Mouse (Mus musculus) gastrocnemius, postnatal 14 days (tissue): ENCODE results near the gene Aire. TPM values are rescaled to one million over a fixed set of nuclear protein-coding genes. Genes with fewer than 3 reads are reported as not detected.
"Not testable (repeated sequence)": the region's sequence is repeated elsewhere in the genome, so short reads cannot be mapped to it uniquely, and the experiment has no call there.

Source experiments
- DNase-seq: peaks from one replicate; pipeline ENCODE4 v3.0.0; 2021; ENCODE audit warnings: mixed read lengths
- intact Hi-C: fragments of 180-260 bp; cut with DNase I; formaldehyde crosslinking; loops from one replicate; pipeline ENCODE4 v1.15.1; 2025; ENCODE audit warnings: low total_unique reads
- total RNA-seq, 2 experiments: library from RNA; stranded (reverse); gene quantifications; 2 replicates each; pipeline ENCODE4 v1.2.3; 2021

The Aire gene
- total RNA-seq, 2 experiments from 2014 or later = not detected

DNA sequence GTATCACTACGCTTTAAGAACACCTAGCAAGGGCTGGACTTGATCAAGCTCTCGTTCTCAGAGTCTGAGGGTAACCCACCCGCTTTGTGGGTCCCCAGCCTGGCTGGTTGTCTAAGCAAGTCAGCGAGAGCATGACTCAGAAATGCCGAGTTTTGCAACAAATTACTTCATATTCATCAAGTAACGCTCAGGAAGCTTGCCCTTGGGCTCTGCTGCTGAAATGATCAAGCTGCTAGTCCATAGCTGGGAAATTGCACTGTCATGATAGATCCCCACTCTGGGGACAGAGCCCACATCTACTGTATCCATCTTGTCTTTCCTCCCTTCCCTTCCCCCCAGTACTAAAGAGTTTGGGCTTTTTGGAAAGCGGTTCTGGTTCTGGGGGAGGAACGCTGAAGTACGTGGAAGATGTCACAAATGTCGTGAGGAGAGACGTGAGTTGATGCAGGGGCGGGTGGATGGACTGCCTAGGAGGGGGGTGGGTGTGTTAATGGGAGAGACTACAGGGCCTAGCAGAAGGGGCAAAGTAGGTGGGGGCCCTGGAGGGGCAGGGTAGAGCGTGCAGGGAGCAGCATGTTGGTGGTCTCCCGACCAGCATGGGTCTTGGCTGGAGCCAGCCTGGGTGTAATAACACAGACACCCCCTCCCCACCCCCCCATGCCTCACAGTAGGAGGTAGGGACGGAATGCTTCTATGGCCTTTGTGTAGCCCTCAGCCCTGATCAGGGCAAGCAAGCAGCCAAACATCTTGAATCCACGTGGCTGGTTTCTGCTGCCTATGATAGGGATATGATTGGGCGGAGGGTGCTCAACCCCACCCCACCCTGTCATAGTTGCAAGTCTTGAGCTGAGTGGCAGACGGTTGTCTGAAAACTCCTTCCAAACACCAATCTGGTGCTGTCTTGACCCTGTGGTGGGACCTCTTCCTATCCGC, 11.5 kb upstream of the Aire start:
- intact Hi-C loops = no loop called here
- DNase-seq = no peak

DNA sequence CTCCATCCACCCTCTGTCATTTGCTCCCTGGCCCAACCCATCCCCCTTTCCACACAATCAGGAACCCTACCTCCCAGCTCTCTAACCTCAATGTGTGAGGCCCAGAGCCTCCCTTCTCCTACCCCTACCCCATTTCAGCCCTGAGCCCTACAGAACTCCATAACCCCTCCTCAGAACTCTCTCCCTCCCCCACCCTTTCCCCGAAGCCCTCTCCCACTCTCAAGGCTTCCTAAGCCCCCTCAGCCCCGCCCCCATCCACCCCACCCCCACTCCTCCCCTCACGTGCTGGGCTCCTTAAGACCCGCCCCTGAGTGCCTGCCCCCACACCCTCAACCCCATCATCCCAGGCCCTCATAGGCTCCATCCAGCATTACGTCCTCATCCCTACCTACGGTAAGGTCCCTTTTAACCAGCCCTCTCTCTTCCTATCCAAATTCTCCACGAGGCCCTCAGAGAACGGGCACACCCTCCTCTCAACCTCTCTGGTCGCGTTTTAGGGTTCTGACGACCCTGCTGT, 6.2 kb upstream of the Aire start:
- intact Hi-C loops = no loop called here
- no peak for DNase-seq

DNA sequence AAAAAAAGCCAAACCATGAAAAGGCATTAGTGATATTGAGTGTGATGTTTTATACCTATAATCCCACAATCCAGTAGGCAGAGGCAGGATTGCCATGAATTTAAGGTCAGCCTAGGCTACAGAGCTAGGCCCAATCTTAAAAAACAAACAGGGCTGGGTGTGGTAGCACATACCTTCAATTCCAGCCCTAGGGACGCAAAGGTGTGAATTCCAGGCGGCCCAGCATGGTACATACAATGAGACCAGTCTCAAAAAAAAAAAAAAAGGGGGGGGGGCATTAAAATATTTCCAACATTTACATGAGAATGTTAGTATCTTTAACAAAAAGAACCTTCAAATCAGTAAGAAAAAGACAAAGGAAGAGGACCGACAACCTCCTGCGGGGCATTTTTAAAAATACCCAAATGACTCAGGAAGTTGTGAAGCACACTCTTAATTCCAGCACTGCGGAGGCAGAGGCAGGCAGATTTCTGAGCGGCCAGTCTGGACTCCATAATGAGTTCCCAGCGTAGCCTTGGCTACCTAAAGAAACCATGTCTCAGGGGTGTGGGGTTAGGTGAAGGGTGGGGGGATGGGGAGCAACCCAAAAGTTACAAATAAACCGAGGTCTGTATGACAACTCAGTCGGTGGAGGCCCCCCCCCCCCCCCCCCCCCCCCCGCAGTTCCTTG, 4.8 kb upstream of the Aire start:
- DNase-seq = no peak
- intact Hi-C loops = no loop called here

DNA sequence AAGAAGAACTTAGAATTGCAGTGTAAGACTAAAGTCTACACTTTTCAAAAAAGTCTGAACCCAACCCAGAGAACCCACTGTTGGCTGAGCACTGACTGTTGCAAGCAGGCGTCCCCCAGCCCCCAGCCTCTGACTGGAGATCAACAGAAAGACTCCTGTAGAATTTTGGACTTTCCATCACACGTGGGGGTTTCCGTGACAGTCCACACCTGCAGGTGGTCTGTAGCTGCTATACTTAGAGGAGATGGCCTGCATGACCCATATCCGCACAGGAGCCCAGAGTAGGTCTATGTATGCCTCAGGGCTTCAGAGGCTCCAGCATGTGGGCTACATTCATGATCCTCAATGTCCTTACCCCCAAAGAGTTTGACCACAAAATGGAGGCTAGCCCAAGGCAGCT, 3.0 kb upstream of the Aire start:
- intact Hi-C loops = no loop called here
- no peak for DNase-seq

DNA sequence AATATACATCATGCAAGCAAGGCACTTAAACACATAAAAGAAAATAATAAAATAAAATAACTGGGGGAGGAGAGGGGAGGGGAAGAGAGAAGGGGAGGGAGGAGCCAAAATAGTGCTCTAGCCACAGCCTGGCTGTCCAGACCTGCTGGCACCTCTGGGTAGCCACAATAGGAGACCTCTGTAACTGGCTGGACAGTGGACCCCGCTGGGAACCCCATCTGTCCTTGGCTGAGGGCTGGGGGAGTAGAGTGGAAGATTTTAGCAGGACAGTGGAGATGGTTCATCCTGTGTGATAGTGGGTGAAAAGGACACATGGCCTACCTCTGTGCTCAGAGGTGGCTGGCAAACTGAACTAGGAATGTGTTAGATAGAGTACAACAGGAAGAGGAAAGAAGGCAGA, 1.1 kb upstream of the Aire start:
- no peak for DNase-seq
- intact Hi-C loops = no loop called here

DNA sequence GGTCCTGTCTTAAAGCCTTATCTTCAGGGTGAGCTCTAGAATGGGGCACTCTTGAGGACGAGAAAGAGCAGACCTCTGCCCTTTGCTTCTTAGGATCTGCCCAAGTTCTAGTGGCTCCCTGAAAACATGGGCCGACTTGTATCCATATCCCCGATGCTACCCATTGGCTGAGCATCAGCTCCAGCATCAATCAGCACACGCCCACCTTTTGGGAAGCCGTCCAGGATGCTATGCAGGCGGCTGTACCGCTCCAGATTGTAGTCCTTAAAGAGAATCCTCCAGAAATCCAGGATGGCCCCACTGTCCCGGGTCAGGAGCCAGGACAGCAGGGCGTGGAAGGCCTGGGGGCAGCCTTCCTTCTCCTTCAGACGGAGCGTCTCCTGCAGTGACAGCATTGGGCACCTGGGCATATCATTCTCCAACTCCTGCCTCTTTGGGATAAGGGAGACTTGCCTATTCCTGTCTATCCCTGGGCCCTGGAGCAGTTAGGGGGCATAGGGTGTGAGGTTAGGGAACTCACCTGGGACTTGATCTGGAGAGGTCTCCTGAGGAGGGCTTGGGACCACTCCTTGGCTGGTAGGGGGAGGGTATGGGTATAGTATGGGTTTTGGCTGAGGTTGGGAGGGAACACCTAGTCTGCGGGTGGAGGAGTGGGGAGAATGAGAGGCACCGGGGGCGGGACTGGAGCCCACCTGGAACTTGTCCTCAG, 559 bp downstream of the Aire start:
- intact Hi-C loops = no loop called here
- DNase-seq = no peak

DNA sequence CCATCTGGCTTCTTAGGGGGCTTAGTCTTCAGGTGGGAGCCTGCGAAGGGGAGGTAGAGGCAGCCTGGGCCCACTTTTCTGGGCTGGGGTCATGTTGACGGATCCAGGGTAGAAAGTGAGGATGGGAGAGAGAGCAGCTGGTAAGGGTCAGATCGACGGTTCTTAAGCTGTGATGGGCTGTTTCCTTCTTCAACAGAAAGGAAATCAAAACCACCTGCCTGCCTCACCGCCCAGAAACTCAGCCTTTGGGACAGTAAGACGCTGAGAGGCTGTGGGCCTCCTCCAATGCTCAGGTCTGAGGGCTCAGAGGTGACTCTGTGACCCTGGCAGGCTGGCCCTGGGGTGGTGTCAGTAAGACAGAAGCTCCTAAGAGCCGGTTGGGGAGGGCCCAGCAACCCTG, 1.3 kb downstream of the Aire start:
- intact Hi-C loops = no loop called here
- DNase-seq = no peak

DNA sequence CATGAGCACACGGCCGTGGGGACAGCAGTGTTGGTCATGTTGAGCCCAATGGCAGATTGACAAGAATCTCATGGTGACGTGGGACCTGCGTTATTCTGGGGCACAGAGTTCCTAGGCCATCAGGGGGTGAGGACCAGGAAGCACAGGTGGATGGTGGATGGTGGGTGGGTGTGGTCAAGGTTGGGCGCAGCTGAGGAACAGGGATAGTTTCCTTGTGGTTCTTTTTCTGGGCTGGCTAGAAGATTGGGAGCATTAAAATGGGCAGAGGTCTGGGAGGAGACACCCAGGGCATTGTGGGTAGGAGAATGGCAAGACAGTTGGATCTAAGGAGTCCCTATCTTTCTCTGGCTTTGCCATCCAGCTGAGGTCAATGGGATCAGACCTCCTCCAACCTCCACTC, 1.8 kb downstream of the Aire start, which contains the start of gene Dnmt3l:
Gene Dnmt3l (plus strand): TSS at position 301 of the 400 bp plus-strand sequence.
- DNase-seq = no peak
- intact Hi-C loops = no loop called here

DNA sequence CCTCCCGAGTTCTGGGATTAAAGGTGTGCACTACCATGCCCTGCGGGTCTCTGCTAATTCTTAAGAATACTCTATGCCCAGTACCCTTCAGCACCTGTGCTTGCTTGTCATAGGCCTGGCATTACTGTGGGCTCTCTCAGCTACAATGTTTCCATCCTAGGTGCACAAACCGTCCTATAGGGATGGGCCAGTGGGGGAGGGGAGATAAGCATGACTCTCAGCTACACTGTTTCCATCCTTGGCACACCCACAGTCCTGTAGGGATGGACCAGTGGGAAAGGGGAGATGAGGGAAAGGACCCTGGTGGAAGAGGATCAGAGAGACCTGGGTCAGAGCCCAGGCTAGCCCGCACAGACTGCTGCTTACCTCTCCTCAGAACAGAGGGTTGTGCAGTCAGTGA, 6.3 kb downstream of the Aire start:
- intact Hi-C loops = no loop called here
- DNase-seq = no peak

DNA sequence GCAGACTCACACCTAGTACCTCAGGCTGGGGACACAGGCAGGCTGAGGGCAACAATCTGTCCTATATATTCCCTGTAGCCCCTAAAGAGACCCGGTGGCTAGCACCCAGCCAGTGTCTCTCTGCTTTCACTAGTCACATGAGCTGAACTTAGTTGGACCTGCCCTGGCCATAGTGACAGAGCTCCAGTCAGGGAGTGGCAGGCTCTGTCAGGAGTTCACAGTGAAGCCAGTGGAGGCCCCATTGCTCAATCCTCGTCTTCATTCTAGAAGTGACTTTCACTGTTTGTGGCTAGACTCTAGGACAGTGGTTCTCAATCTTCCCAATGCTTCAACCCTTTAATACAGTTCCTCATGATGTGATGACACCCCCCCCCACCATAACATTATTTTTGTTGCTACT, 11.4 kb downstream of the Aire start:
- DNase-seq = no peak
- intact Hi-C loops = no loop called here

DNA sequence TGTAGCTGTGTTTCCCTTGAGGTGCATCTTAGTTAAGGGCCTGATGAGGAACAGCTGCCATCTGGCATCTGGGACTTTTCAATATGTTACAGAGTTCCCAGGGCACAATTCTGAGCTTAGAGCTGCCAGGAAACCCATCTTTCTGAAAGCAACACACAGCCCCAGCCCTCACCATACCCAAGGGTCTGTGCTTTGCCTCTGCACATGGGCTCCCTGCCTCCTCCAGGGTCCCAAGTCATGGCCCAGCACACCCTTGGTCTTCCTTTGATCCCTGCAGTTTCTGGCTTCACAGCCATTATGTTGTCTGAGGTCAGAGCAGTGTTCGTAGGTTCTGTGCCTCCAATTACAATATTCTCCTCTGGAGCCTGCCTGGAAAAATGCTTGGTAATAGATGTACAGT, 14.3 kb downstream of the Aire start:
- no peak for DNase-seq

DNA sequence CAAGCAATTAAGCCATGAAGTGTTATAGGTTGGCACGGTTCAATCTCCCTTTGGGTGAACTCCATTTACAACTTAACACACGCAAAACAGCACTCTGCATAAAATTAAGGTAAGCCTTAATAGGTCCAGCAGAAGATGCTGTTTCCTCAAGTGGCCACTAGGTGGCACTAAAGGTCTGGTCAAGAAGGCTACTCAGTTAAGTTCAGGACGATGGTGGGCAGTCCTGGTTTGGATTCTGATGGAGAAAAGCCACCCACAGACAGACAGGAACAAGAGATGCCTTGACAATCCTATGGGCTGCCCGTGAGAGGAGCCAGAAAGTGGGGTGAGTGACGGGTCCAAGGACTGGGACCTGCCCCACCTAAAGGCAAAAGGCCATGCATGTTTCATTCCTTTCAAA, 15.3 kb downstream of the Aire start:
- peak; percentile 61 for DNase-seq
- intact Hi-C loops = loop anchor here (5.0 kb wide), 1 partner anchor 134 kb away; no protein-coding TSS in a partner anchor

More for the DNA sequence above, 14.3 kb downstream of the Aire start:
- intact Hi-C loops = loop anchor here (5.0 kb wide), 1 partner anchor 133 kb away; no protein-coding TSS in a partner anchor

DNA sequence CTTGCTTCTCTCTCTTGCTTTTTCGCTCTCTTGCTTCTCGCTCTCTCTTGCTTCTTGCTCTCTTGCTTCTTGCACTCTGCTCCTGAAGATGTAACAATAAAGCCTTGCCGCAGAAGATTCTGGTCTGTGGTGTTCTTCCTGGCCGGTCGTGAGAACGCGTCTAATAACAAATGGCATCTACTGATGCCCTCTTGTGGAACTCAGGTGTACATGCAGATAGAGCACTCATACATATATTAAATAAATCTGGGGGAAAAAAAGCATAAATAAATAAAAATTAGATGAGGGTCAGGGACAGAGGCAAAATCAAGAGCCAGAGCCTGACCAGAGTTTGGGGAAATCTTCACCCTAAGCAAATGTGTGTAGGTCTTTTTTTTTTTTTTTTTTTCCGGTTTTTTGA, 18.0 kb downstream of the Aire start:
- not testable (repeated sequence) for DNase-seq
- intact Hi-C loops = loop anchor here (5.0 kb wide), 1 partner anchor 137 kb away; no protein-coding TSS in a partner anchor

DNA sequence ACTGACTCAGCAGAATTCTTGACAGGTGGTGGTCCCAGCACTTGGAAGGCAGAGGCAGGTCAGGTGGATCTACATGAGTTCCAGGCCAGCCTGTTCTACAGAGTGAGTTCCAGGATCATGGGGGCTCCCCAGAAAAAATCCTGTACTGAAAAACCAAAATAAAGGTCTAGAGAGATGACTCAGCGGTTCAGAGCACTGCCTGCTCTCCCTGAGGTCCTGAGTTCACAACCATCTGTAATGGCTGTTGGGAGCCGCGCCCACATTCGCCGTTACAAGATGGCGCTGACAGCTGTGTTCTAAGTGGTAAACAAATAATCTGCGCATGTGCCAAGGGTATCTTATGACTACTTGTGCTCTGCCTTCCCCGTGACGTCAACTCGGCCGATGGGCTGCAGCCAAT, 23.4 kb downstream of the Aire start:
- intact Hi-C loops, DNase-seq: not testable (repeated sequence)

DNA sequence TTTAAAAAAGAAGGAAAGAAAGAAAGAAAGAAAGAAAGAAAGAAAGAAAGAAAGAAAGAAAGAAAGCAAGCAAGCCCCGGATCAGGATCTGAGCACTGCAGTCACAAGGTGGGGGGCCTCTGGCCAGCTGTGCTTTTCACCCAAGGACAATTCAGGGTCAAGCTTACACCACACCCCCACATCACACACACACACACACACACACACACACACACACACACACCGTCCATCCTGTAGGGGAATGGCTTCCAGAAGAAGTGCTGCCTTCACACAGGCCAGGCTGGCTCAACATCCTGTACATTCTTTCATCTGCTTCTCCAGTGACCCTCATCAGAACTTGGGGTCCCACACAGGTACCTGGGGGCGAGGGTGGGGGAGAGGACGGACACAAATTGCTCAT, 24.1 kb downstream of the Aire start:
- intact Hi-C loops = no loop called here
- DNase-seq = no peak

DNA sequence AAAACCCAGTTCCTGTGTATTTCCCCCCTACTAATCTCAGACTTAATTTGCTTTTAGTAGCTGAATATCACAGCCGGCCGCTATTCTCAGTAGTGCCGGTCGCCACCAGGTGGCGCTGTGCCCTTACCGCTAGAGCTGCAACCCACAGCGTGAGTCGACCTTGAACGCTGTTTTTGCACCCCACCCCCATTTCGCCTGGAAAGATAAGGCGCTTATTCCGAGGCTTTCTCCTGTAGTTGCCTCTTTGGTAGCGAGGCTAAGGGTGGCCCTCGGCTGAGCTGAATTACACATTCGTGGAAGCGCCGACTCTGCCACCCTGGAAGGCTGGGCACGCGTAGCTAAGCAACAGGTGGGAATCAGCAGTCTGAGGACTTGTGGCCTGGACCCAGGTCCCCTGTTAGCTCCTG, 24.6 kb downstream of the Aire start:
- peak; percentile 78 for DNase-seq
- intact Hi-C loops = no loop called here

DNA sequence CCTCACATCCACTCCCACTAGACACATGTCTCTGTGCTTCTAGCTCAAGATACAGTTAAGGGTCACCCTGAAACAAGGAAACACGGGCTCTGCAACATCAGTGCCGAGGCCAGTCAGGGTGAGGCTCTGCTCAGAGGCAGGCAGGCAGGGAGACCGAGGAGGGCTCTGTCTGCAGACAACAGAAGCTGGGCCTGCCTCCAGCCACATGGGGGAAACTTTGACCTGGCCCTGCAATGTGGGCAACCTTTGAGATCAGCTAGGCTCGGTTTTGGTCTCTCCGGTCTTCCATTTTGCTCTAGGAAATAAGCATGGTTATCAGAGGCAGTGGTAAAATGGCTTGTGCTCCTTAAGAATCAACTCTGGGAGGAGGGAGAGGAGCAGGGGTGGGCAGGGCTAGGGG, 27.0 kb downstream of the Aire start:
- intact Hi-C loops = no loop called here
- DNase-seq = no peak

DNA sequence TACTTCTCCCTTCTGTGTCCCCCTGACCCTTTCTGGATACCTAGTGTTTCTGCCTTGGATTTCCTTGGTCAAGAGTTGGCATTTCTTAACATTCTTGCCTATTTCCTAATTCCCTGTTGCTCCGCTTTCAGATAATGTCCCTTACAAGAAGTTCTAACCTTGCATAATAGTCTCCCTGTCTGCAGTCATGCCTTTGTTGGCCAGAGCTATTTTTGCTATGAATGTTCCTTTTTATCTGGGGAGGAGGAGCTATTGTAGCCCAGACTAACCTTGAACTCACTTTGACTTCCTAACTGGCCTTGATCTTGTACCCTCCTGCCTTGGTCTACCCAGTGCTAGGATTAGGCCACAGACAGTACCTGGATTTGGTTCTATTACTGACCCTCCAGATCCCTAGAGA, 27.9 kb downstream of the Aire start:
- DNase-seq = no peak
- intact Hi-C loops = no loop called here

DNA sequence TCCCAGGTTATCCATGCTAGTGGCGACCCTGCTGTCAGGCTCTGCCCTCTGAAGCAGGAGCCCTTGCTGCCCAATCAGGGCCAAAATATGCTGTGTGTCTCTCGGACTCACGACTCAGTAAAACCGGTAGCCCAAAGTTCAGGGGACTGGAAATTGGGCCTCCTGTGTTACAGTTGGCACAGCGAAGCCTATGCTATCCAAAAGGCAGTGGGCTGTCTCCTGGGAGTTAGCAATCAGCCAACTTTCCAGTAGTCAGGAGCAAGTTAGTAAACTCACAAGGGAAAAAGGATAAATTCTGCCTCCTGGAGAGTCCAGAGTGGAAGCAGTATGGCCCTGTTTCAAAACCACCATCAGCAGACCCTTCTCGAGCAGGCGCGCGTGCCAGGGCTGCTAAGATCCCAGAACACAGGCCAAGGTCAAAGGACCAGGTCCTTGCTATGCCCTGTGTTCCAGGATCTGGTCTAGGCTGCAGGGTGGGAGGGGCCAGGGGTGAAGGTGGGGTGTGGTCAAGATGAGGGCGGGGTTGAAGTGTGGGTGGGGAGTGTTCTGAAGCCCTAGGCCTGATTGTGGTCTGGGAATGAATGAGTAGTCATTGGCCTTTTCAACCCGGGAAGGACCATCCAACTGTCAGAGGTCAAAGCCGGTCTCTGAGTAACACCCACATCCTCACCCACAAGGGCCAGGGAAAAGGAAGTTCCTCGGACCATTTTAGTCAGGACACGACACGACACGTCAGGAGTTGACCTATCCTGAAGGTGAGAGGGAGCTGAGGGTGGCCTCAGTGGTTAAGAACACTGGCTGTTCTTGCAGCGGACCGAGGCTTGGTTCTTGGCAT, 30.5 kb downstream of the Aire start:
- intact Hi-C loops = no loop called here
- DNase-seq = no peak
